Mouse (Mus musculus) mature B cell (primary cell): ENCODE data around the gene Gpc2.

Source experiments
- in situ Hi-C: fragments of 300-500 bp; cut with MboI; formaldehyde crosslinking; loops from 2 replicates; pipeline ENCODE4 v1.14.3; 2019

The Gpc2 gene

GRCm38 (mm10) chr5:138279585-138280424, at the start of gene Gpc2, which contains the start of the genes Gm43720 and Stag3:
TSS of gene Gpc2 (minus strand) at chr5:138280005.
TSS of gene Gm43720 (minus strand) at chr5:138279958.
TSS of gene Stag3 (plus strand) at chr5:138280240.
- in situ Hi-C loops: no loop called here

- in situ Hi-C loops: no loop called here
These were observed 33.0 kb upstream of the Gpc2 start for GRCm38 (mm10) chr5:138312795-138313194.

GRCm38 (mm10) chr5:138299613-138300012, 19.8 kb upstream of the Gpc2 start:
- in situ Hi-C loops: no loop called here

DNA sequence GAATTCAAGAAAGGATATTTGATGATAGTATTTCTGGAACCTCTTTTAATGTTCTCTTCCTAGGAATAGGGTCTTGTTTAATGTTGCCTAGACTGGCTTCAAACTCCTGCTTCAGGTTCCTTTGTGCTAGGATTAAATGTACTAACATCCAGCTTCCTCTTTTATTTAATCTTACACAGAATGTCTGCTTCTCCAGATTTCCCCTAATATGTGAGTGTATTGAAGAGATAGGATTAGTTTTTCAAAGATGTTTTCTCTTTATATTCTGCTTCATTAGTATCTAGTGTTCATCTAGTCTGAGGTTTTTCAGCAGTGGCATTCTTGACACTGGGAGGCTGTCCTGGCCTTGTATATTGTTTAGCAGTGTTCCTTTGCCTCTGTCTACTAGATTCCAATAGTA, 14.4 kb upstream of the Gpc2 start:
- in situ Hi-C loops: no loop called here

DNA sequence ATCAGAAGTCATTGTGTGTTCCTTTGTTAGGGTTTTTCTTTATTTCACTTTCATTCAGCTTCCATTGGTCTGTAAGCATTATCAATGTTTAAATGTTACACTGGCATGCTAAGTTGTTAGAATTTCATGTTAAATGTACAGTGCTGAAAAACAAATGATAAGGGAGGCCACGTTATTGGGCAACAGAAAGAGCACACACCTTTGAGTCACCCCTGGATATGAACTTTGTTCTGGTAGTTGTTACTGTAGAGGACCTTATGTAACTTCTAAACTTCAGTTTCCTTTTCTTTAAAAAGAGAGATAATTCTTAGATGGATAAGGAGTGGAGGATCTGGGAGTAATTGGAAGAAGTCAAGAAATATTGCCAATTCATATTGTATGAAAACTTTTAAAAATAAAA, 11.8 kb upstream of the Gpc2 start:
- in situ Hi-C loops: no loop called here

- in situ Hi-C loops: no loop called here
These were observed 8.1 kb upstream of the Gpc2 start for GRCm38 (mm10) chr5:138287861-138288260.

- in situ Hi-C loops: no loop called here
These were observed 3.7 kb upstream of the Gpc2 start for GRCm38 (mm10) chr5:138283540-138283939.

DNA sequence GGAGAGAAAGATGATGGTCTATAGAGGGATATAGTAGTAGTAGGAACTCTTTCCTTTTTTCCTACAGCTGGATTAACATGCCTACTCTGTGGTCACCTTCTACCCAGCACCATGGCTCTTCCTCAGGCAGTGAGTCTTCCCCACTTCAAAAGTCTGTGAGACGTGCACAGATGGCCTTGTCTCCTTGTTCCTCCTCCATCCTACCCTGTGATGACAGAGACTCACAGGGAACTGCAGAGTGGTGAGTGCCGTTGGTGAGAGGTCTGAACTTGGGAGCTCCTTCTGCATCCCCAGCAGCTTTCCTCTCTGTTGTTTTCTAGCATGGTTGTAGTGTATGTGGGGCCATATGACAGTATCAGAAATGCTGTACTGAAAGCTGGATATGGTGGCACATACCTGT, 2.0 kb upstream of the Gpc2 start:
- in situ Hi-C loops: no loop called here

GRCm38 (mm10) chr5:138280829-138281228, 1.0 kb upstream of the Gpc2 start:
- in situ Hi-C loops: no loop called here

DNA sequence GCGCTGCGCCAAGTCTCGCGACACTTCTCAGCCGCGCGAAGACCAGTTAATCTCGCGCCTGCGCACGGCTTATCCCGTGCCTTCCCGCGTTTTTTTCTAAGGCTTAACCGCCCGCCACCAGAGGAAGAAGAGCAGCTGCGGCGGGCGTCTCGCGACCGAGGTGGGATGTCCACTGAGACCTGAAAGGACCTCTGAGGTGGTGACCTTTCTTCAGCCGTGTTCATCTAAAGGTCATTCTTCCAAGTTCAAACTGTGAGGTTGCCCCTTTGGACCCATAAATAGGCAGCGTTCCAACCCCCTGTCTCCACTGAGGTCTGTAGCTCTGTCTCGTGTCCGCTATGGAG, 592 bp upstream of the Gpc2 start:
- in situ Hi-C loops: no loop called here

GRCm38 (mm10) chr5:138277994-138278393, 1.8 kb downstream of the Gpc2 start:
- in situ Hi-C loops: no loop called here

DNA sequence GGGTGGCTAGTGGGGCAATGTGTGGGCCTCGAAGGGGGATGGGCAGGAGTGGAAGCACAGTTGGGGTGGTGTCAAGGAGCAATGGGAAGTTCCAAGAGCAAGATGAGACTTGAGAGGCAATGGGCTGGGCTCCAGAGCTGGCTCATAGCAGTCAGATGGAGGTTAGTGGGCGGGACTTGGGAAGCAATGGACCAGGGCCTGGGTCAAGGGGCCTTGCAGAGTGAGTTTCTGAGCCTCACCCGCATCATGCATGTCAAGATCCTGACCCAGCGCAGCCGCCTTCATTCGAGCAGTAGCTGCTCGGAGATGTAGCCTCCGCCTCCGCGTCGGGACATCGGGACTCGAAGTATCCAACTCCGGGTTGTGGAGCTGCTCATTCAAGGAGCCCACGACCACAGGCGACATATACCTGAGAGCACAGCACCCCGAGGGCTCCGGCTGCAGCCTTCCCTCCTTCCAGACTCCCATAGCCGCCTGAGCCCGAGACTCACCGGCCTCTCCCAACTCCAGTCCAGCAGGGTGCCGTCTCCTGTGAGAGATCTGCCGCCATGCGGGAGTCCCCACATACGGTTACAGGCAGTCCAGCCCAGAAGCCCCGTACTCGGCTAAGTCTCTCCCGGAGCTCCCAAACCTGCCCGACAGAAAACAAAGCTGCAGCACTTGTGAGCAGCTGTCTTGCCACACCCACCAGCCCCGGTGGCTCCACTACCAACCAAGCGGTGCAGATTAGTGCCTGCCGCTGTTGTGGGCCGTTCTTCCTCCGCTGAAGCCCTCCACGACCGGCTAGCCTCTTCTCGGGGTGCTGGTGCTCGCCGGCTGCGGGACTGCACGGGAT, 4.4 kb downstream of the Gpc2 start:
- in situ Hi-C loops: no loop called here

GRCm38 (mm10) chr5:138274186-138274585, 5.6 kb downstream of the Gpc2 start:
- in situ Hi-C loops: no loop called here

- in situ Hi-C loops: no loop called here
These were observed 7.3 kb downstream of the Gpc2 start, which contains the start of gene Gal3st4 for GRCm38 (mm10) chr5:138272409-138272923. TSS of gene Gal3st4 (minus strand) at chr5:138272840.

DNA sequence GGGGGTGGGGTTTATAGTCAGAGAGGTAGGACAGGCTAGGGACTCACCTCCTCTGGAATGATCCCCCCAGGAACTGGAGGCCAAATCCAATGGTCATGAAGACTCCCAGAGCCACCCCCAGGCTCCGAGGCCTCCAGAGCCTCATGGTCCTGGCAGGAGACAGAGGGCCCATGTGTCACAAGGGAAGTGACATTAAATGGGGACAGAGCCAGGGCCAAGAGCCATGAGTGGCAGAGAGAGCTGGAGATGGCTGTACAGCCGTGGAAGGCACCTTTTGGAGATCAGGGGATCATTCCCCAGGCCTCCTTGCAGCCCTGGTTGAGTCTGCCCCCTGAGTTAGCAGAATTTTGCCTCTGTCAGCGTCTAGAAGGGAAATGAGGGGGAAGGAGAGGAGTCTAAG, 8.6 kb downstream of the Gpc2 start:
- in situ Hi-C loops: no loop called here

GRCm38 (mm10) chr5:138268980-138269379, 10.8 kb downstream of the Gpc2 start:
- in situ Hi-C loops: no loop called here

GRCm38 (mm10) chr5:138267114-138267513, 12.7 kb downstream of the Gpc2 start:
- in situ Hi-C loops: no loop called here

GRCm38 (mm10) chr5:138265712-138266111, 14.1 kb downstream of the Gpc2 start:
- in situ Hi-C loops: no loop called here

DNA sequence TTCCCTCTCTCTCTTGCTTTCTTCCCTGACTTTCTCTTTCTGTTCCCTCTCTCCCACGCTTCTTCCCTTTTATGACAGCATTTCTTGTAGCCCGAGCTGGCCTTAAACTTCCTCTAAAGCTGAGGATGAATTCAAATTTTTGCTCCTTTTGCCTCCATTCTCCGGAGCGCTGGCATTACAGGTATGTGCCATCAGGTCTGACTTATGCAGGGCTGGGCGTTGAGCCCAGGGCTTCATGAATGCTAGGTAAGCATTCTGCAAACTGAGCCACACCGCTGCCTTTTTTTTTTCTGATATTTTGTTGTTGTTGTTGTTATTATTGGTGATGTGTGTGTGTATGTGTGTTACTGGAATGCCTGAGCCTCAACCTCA, 15.6 kb downstream of the Gpc2 start:
- in situ Hi-C loops: no loop called here

GRCm38 (mm10) chr5:138263260-138264206, 16.3 kb downstream of the Gpc2 start, which contains the start of gene BC037034:
TSS of gene BC037034 (minus strand) at chr5:138264033.
- in situ Hi-C loops: no loop called here

DNA sequence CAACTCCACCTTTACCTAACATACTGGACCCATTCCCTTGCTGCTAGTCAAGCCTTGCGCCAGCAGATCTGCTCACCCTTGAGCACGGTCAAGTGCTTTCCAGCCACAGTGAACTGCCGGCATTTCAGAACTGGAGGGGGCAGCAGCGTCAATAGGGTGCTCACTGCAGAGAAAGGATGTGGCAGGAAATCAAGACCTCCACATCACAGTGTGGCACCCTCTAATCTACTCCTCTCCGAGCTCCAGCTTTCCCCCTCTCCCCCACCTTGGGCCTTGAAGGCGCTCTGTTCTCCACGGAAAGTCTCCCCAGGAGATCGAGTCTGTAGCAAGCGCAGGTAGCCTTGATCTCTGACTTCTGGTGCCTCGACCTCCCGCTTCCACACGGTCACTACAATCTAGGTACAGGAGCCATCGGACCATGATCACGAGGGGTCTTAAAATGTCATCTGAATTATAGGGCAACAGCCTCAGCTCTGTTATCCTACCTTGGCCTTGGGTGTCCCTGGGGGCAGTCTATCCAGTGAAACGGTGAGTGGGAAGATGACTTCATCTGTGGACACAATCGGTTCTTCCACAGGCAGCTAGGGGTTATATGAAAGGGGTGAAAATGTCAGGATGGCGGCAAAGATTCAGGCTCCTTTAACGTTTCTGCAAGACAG, 17.1 kb downstream of the Gpc2 start:
- in situ Hi-C loops: no loop called here
